Comparison of ENCODE assay signal across 29 mouse cellular contexts in the genomic region with DNA sequence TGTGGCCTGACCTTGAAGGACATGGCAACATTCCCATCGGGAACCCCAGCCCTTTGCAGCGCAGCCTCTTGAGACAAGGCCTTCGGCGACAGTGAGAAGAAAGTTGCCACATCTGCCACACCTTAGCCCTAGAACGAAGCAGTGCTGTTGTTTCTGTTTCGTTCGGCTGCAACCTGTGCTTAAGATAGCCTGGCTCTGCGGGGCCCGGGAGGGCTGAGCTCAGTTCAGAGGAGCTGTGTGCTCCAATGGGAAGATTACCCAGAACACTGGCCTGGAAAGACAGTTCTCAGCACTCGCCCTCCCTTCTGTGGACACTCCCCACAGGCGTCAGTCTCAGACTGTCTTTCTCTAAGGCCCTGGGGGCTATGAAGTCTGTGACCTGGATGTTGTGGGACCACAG.
DNase-seq lines count a peak whose midpoint lies in the region; ATAC-seq and TF ChIP-seq lines count a peak whose summit lies in the region.
"Had no signal": no experiment of that assay in that cellular context is flagged by ENCODE, and none has a peak within 500 bp of the region (broad histone marks: within the 10 kb centered on the region; RNA-seq: fewer than 3 reads in every experiment).

No protein-coding gene starts in this region.

- no peak overlapping the region for H3K4me2 ChIP-seq in kidney, embryonic 14.5 days (replicated peaks; ENCODE audit: low read depth, low read length)
- H3K4me2 ChIP-seq: embryonic facial prominence, embryonic 13.5 days; hindbrain, embryonic 12.5 days; limb, embryonic 13.5 days; lung, embryonic 15.5 days; midbrain, embryonic 13.5 days; neural tube, embryonic 13.5 days had no signal

- H3K36me3 ChIP-seq in kidney, embryonic 14.5 days (ENCODE audit: control insufficient read depth, insufficient read depth, low read length), result no peaks in the 10 kb centered on the region
- no peaks in the 10 kb centered on the region for H3K36me3 ChIP-seq in limb, embryonic 10.5 days
- H3K36me3 ChIP-seq: embryonic facial prominence, embryonic 13.5 days; forebrain, embryonic 10.5 days; heart, embryonic 12.5 days; hindbrain, embryonic 12.5 days; limb, embryonic 13.5 days; lung, embryonic 15.5 days; midbrain, embryonic 13.5 days; neural tube, embryonic 13.5 days had no signal

- no peak overlapping the region for H3K4me3 ChIP-seq in gastrocnemius, adult 2 months
- H3K4me3 ChIP-seq in kidney, embryonic 14.5 days (ENCODE audit: low read length), result no peak overlapping the region
- H3K4me3 ChIP-seq in limb, embryonic 10.5 days, result no peak overlapping the region
- H3K4me3 ChIP-seq: embryonic facial prominence, embryonic 13.5 days; forebrain, embryonic 10.5 days; heart, embryonic 12.5 days; hindbrain, embryonic 12.5 days; limb, embryonic 13.5 days; lung, embryonic 15.5 days; megakaryocyte, embryonic 14.5 days; midbrain, embryonic 13.5 days; neural tube, embryonic 13.5 days had no signal

- DNase-seq in gastrocnemius, adult 2 months, result peak; percentile 20
- DNase-seq in gastrocnemius, adult 8-10 months (ENCODE audit: low spot score in 2 of 2), result no peak
- no peak for DNase-seq in kidney, postnatal 4 days
- DNase-seq in limb, embryonic 10.5 days (ENCODE audit: low spot score), result no peak
- DNase-seq in layer of hippocampus, adult 8-10 months (ENCODE audit: low spot score in 2 of 2), result no peak
- DNase-seq: adrenal gland, postnatal 14 days; cerebellum, adult 11 months; cerebellum, adult 9-10 months; embryo, embryonic 11 days; gastrocnemius, postnatal 10 days; heart, postnatal 36 days; kidney, adult 2 months; layer of hippocampus, adult 9-11 months; lung, postnatal 4 days; thymus, postnatal 14 days had no signal

- H3K27me3 ChIP-seq in kidney, embryonic 14.5 days (ENCODE audit: control insufficient read depth, insufficient read depth, low read length), result no peaks in the 10 kb centered on the region
- no peaks in the 10 kb centered on the region for H3K27me3 ChIP-seq in limb, embryonic 10.5 days (ENCODE audit: low read depth, poor library complexity, severe bottlenecking)
- H3K27me3 ChIP-seq: CH12.LX; embryonic facial prominence, embryonic 13.5 days; heart, embryonic 12.5 days; hindbrain, embryonic 12.5 days; limb, embryonic 13.5 days; lung, embryonic 15.5 days; midbrain, embryonic 13.5 days; neural tube, embryonic 13.5 days had no signal

- 87% methylated on average over 11 of the region's 11 CpGs for WGBS in kidney, embryonic 14.5 days
- 88% methylated on average over 11 of the region's 11 CpGs for WGBS in limb, embryonic 10.5 days

- no peaks in the 10 kb centered on the region for H3K4me1 ChIP-seq in kidney, embryonic 14.5 days (ENCODE audit: control insufficient read depth, insufficient read depth, low read length)
- no peaks in the 10 kb centered on the region for H3K4me1 ChIP-seq in limb, embryonic 10.5 days
- H3K4me1 ChIP-seq: hindbrain, embryonic 12.5 days; limb, embryonic 13.5 days; lung, embryonic 15.5 days; midbrain, embryonic 13.5 days; neural tube, embryonic 13.5 days had no signal

- H3K9me3 ChIP-seq in kidney, embryonic 14.5 days (ENCODE audit: control insufficient read depth, low read length), result no peaks in the 10 kb centered on the region
- no peaks in the 10 kb centered on the region for H3K9me3 ChIP-seq in limb, embryonic 10.5 days (replicated peaks)
- H3K9me3 ChIP-seq: embryonic facial prominence, embryonic 13.5 days; forebrain, embryonic 10.5 days; heart, embryonic 12.5 days; hindbrain, embryonic 12.5 days; limb, embryonic 13.5 days; lung, embryonic 15.5 days; megakaryocyte, embryonic 14.5 days; midbrain, embryonic 13.5 days; neural tube, embryonic 13.5 days had no signal

- intact Hi-C loops in gastrocnemius, adult 2 months (cut with DNase I), result no loop called here

- ATAC-seq in kidney, embryonic 14.5 days (ENCODE audit: low FRiP score, low TSS enrichment), result no peak
- no peak for ATAC-seq in megakaryocyte-erythroid progenitor cell, adult 5-6 weeks (replicated peaks; ENCODE audit: low FRiP score, low TSS enrichment, poor library complexity, severe bottlenecking)
- ATAC-seq: forebrain, embryonic 16.5 days; midbrain, embryonic 13.5 days had no signal

- no peak for TF ChIP-seq CTCF in gastrocnemius, adult 2 months (IDR thresholded peaks at IDR 0.05)

- H3K27ac ChIP-seq in gastrocnemius, adult 2 months, result no peak overlapping the region
- no peak overlapping the region for H3K27ac ChIP-seq in kidney, embryonic 14.5 days (ENCODE audit: low read depth, low read length)
- H3K27ac ChIP-seq in limb, embryonic 10.5 days, result 0 out of 2 replicates have a peak overlapping the region, but pooled peaks have one; percentile 26
- H3K27ac ChIP-seq: embryonic facial prominence, embryonic 13.5 days; forebrain, embryonic 10.5 days; hindbrain, embryonic 12.5 days; kidney, postnatal 0 days; limb, embryonic 13.5 days; lung, embryonic 15.5 days; midbrain, embryonic 13.5 days; neural tube, embryonic 13.5 days had no signal

- 0 out of 2 replicates have a peak overlapping the region, but pooled peaks have one; percentile 7 for H3K9ac ChIP-seq in kidney, embryonic 14.5 days (ENCODE audit: low read depth, low read length)
- H3K9ac ChIP-seq: embryonic facial prominence, embryonic 13.5 days; heart, embryonic 12.5 days; hindbrain, embryonic 12.5 days; limb, embryonic 13.5 days; lung, embryonic 15.5 days; midbrain, embryonic 13.5 days; neural tube, embryonic 13.5 days had no signal
